Mouse (Mus musculus) layer of hippocampus, adult 11-12 months (tissue): Measurements from ENCODE around the gene Grik3.

ENCODE experiments used
- DNase-seq: peaks from one replicate; pipeline ENCODE4 v3.0.0; 2022; ENCODE audit warnings: low spot score

Grik3 gene

DNA sequence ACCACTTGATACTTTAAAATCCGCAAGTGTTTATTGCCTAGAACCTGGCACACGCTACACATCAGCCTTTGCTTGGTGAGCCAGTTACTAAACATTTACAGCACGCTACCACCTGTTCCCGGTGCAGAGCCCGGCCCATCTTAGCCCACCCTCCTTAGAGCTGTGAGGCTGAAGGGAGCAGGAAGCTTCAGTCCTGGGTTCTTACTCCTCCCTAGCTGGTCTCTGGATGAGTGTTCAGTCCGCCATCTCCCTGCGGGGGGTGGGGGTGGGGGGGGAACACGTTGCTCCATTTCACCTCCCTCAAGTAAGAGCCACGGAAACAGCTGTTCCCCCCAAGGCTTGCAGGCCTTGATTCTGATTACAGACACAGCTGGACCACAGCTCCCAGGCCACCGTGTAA lies 236.5 kb downstream of the Grik3 start:
- DNase-seq = no peak

- DNase-seq = no peak
These were observed 237.1 kb downstream of the Grik3 start for GRCm38 (mm10) chr4:125727626-125728025.

GRCm38 (mm10) chr4:125728091-125728863 lies 237.8 kb downstream of the Grik3 start:
- DNase-seq = no peak

DNA sequence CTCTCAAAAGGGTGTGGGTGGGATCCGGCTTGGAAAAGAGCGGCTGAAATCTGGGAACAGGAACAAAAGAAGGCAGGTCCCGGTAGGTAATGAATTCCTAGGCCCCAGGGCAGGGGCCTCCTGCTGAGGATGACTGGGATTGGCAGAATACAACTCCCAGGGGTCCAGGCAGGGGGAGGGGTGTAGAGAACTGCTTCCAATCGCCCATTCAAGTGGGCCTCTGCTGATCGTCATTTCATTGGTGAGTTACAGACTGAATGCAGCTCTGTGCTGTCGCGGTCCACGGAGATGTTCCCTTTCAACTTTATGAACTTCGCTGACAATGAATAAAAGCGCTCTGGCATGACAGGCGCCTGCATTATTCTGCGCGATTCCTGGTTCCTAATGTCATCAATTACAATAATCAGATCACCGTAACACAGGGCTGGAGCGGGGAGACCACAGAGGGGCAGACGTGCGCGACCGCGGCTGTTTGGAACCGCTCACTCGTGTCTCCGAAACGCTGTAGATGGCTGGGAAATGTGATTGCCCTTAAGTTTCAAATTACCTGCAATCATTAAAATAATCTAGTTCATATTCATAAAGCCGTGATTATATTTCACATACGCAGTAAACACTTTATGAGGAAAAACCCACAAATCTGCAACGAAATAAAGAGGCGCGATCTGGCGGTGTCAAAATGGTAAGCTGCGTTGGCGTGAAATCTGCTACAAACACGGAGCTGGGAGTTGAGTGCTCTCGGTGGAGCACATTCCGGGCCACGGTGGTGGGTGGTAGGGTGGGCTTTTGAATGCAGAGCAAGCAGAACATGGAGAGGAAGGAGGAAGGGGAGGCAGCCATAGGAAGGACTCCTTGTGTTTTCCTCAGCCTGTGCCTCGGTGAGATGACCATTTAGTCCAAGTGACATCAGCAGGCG lies 239.1 kb downstream of the Grik3 start:
- no peak for DNase-seq

GRCm38 (mm10) chr4:125730751-125731150 lies 240.3 kb downstream of the Grik3 start:
- no peak for DNase-seq

GRCm38 (mm10) chr4:125736783-125737182 lies 246.3 kb downstream of the Grik3 start:
- no peak for DNase-seq

DNA sequence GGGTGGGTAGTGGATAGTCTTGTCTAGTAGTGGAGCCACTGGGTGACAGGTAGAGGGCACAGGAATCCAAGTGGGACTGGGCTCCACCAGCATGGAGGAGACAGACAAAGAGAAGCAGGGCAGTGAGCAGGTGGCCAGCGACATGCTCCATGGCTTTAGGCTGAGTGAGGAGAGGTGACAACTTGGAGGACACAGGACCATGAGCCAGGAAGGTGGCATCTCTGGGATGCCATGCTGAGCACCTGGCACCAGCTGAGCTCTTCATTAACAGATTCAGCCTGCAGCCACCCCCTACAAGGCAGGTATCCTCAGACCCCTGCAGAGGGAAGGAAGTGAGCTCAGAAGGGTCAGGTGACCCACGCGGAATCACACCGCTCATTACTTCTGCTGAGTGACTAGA lies 248.3 kb downstream of the Grik3 start:
- no peak for DNase-seq

DNA sequence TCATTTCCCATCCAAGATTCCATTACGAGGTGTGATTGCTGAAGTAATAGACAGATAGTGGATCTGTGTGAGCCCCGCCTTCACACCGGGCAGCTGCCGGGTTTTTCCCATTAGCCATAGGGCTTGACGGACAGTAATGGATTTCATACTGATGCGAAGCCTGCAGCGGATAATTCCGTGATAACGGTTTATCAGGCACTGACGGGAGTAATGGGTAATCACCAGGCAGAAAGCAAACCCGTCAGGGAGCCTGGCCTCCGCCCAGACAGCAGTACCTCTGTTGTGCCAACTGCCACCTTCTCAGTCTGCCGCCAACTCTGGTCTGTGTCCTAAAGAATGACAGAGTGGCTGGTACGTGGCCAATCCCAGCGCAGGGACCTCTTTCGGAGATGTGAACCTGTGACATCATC lies 251.7 kb downstream of the Grik3 start:
- no peak for DNase-seq

- no peak for DNase-seq
These were observed 255.4 kb downstream of the Grik3 start for GRCm38 (mm10) chr4:125745902-125746301.

DNA sequence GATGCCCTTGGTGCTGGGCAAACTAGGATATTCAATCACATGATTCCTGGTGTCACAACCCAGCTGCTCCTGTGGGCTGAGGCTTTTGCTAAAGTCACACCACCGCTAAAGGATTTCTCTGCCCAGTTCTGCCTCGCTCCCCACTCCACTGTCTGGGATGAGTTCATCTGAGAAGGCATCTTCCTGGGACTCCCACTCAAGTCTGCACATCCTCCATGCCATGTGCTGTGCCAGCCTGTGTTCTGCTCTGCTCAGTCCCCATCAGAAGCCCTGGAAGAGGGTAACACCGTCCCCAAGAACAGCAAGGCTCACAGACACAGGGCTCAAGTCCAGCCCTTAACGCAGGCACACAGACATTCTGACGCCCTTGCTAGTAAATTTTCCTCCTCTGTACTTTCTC lies 265.9 kb downstream of the Grik3 start:
- peak; percentile 15 for DNase-seq

DNA sequence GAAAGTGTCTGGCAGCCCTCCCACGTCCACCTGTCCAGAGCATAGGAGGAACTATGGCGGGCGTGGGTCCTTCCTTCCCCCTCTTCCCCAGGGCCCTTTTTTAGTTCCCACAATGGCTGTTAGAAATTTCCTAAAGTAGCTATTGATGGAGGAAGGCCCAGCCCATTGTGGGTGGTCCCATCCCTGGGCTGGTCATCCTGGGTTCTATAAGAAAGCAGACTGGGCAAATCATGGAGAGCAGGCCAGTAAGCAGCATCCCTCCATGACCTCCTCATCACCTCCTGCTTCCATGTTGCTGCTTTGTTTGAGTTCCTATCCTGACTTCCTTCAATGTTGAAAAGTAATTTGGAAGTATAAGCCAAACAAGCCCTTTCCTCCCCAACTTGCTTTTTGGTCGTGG lies 269.8 kb downstream of the Grik3 start:
- no peak for DNase-seq

DNA sequence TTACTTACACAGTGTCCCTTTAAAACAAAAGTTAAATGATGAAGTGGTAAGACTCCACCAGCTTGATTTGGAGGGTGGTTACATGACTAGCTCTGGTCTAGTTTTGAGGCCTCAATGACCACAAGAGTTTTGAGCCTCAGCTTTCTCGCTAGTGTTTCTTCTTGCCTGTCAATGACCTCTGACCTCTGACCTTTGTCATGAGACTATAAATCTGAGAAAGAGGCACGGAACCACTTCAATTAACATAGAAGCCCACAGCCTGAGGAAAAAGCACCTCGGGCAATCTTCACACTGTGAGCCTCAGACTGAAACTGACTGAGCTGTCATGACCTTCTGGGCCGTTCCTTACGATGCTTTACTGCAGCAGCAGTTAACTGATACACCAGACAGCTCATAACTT lies 272.6 kb downstream of the Grik3 start:
- no peak for DNase-seq
